Mouse (Mus musculus) mouse trophoblast stem cell (cell line): Measurements from ENCODE around the gene Skint6.
"Not testable (repeated sequence)": the region's sequence is repeated elsewhere in the genome, so short reads cannot be mapped to it uniquely, and the experiment has no call there.

ENCODE experiments used
- in situ Hi-C, 2 experiments: fragments of 300-500 bp; cut with MseI, MboI; formaldehyde crosslinking; loops; 2 replicates in 1 of 2; 3 replicates in 1 of 2; pipeline ENCODE4 v1.15.1; 2025

Skint6 gene

DNA sequence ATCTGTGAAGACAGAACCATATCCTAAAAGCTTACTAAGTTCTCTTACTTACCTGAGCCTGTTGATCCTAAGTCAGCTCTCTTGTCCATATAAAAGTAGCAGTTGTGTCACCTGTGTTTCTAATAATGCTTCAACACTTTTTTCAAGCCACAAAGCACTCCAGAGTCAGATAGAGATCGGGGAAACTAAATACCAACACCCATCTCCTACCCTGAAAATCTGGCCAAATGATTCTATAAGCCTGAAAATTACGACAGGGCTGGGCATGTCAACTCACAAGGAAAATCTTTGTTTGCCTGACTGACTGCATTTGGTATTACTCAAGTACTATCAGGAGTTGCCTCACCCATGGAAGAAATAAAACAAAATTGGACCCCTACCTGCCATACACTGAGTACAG, at the start of gene Skint6:
Gene Skint6, minus strand, starts transcription at position 101 of the 400 bp plus-strand sequence.
- in situ Hi-C loops, result no loop called here

- in situ Hi-C loops, result no loop called here
Measured at GRCm38 (mm10) chr4:113320911-113321310, 34.1 kb upstream of the Skint6 start.

GRCm38 (mm10) chr4:113301773-113302473, 15.2 kb upstream of the Skint6 start:
- in situ Hi-C loops, result no loop called here

DNA sequence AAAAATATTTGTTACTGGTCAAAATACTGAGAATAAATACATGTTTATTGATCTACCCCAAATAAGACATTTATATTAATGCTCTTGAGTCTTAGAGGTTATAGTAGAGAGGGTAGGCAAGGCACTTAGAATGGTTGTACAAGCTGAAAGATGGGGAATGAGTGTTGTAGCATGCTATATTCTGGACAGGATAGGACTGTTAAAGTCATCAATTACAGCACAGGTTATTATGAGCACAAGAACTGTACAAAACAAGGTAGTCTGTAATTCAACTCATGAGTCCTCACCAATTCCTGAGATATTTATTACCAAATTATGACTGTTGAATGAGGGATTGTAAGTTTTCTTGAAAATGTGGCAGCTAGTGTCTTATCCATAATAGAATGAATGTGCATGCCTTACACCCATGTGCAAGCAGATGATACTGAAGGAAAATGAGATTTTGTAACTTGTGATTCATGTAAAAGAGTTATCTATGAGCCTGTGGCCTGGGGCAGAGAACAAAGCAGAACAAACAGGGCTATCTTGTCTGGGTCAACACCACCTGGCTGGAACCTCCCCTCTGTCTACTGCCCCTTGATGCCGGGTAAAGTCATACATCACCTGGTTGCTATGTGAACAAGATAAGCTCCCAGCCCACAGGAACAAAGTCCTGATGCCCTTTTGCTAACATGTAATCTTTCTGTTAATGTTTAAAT, 23.3 kb downstream of the Skint6 start:
- in situ Hi-C loops, result no loop called here

DNA sequence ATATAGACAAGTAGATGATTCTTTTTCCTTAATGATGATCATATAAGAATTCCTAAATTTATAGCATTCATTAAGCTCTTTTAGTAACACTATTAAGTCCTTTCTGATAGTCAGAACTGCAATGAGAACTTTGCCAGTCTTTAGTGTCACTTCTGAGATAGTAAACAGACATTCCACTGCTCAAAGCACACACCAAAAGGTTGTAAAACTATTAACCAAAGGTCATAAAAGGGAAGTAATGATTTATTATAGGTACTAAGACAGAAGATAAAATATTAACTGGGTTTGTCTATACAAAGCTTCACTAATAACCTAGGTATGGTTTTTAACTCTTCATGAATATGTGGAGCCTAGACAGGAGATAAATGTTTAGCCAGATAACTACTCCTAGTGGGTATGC, 41.0 kb downstream of the Skint6 start:
- in situ Hi-C loops, result no loop called here

GRCm38 (mm10) chr4:113067621-113068020, 219.2 kb downstream of the Skint6 start:
- in situ Hi-C loops, result no loop called here

DNA sequence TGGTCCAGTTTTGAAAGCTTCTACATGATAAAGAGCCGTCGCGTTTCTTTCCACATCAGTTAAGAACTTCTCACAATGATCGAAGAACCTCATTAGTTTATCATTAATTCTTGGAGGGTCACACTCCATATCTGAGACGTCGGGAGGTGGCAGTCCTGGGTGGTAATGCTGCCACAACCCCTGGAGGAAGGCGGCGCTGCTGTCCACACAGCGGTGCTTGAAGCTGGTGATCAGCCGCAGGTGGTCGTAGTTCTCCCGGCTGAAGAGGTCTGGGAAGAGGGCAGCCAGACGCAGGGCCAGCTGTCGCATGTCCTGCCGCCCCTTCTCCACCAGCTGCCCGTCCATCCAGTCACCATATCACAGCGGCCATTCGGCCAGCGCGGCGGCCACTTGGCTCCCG, 307.6 kb downstream of the Skint6 start:
- in situ Hi-C loops, result not testable (repeated sequence)

GRCm38 (mm10) chr4:112790646-112791045, 496.1 kb downstream of the Skint6 start:
- in situ Hi-C loops, result no loop called here

DNA sequence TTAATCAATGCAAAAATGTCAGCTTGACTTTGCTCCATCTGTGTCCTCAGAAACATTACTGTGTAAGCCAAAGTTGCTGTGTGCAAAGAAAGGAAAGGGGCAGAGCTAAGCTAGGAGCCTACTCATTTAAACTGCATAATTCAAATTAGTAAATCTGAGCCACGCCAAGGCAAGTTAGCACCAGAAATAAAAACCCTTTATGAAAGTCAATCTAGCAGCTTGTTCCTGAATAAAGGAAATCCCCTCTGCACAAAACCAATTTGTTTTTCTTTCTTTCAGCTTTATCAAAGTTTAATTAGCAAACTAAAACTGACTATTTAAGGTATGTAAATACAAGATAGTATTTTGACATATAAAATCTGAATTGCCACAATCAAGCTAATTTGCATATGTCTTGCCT, 512.0 kb downstream of the Skint6 start, which contains the start of gene Skint10:
Gene Skint10, minus strand, starts transcription at position 101 of the 400 bp plus-strand sequence.
- in situ Hi-C loops, result no loop called here
